Mouse (Mus musculus): ENCODE measurements around the gene Reln. TPM values are rescaled to one million over a fixed set of nuclear protein-coding genes. Genes with fewer than 3 reads are reported as not detected.
A peak's percentile ranks its signal among the peaks of the same experiment; 100 is the strongest.

Reln gene
- polyA plus RNA-seq, 1 experiment from 2014 or later, result 1.8 TPM

DNA sequence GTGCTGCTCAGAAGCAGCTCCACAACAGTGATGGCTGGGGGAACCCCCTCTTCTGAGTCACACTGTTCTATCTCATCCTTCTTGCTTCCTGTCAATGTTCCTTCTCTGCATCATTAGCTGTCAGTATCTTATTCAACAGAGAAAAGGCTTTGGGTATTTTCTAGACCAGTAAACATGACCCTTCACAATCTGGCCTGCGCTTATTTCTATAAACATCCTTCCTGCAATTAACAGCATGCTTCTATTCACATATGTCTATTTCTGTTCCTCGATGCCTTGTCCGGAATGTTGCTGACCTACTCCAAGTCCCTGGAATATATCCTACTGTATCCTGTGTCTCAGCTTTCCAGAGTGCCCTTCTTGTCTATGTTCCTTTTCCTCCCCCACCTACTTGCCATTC lies 89.2 kb downstream of the Reln start:
- 89% methylated on average over 3 of the region's 3 CpGs for WGBS
- H3K4me2 ChIP-seq, result no peak overlapping the region
- no peaks in the 10 kb centered on the region for H3K27me3 ChIP-seq (ENCODE audit: insufficient read depth, low read length)
- H3K4me3 ChIP-seq (ENCODE audit: low read depth, low read length), result no peak overlapping the region
- H3K27ac ChIP-seq (ENCODE audit: low read depth), result no peak overlapping the region
- ATAC-seq (ENCODE audit: insufficient read depth), result no peak
- H3K4me1 ChIP-seq (ENCODE audit: insufficient read depth), result no peaks in the 10 kb centered on the region
- no peak overlapping the region for H3K9ac ChIP-seq
- H3K9me3 ChIP-seq (ENCODE audit: low read depth, low read length), result no peaks in the 10 kb centered on the region
- DNase-seq, result no peak
- H3K36me3 ChIP-seq (ENCODE audit: insufficient read depth), result no peaks in the 10 kb centered on the region
- no peak for TF ChIP-seq CTCF (IDR thresholded peaks at IDR 0.05; ENCODE audit: low read depth)

DNA sequence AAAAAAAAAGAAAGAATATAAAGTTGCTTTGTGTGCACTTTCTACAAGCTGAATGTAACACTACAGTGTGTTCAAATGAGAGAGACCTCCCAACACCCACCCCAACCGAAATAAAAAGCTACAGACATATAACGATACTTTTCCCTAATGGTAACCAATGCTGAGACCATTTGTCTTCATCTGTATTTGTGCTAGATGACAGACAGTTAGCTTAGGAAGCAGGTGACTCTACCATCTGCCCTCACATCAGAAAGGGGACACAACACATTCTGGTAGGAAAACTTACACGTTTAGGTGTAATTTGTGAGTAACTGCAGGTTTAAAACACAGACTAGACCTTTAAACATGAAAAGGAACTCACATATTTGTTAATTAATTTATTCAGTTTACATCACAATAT lies 90.6 kb downstream of the Reln start:
- Histone ChIP-seq H3K4me1 (ENCODE audit: insufficient read depth) (no peaks in the 10 kb centered on the region), H3K36me3 (ENCODE audit: insufficient read depth) (no peaks in the 10 kb centered on the region), H3K9ac (no peak overlapping the region), H3K4me2 (no peak overlapping the region), H3K4me3 (ENCODE audit: low read depth, low read length) (no peak overlapping the region), H3K9me3 (ENCODE audit: low read depth, low read length) (no peaks in the 10 kb centered on the region), H3K27me3 (ENCODE audit: insufficient read depth, low read length) (no peaks in the 10 kb centered on the region), H3K27ac (ENCODE audit: low read depth) (no peak overlapping the region)
- 73% methylated on average over 3 of the region's 3 CpGs for WGBS
- no peak for TF ChIP-seq CTCF (IDR thresholded peaks at IDR 0.05; ENCODE audit: low read depth)
- DNase-seq, result no peak
- ATAC-seq (ENCODE audit: insufficient read depth), result no peak

DNA sequence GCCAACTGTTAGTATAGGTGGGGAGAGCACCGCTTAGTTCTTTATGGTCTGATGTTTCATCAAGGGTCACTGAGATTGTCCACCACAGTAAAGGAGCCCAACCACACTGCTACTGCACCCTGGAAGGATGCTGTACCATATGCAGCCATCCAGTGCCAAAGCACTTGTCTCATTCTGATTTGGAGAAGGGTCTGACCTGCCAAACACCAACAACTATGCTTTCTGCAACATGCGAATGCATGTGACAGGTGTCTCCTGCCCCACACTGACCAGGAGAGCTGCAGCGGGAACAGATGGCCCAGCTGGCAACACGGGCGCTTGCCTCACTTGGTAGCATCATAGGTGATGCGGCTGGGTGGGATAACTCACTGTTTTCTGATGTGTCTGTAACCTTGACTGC lies 91.2 kb downstream of the Reln start:
- H3K4me2 ChIP-seq, result no peak overlapping the region
- no peaks in the 10 kb centered on the region for H3K36me3 ChIP-seq (ENCODE audit: insufficient read depth)
- H3K9me3 ChIP-seq (ENCODE audit: low read depth, low read length), result no peaks in the 10 kb centered on the region
- DNase-seq (no peak), ATAC-seq (ENCODE audit: insufficient read depth) (no peak)
- H3K27me3 ChIP-seq (ENCODE audit: insufficient read depth, low read length), result no peaks in the 10 kb centered on the region
- no peak overlapping the region for H3K9ac ChIP-seq
- H3K4me1 ChIP-seq (ENCODE audit: insufficient read depth), result no peaks in the 10 kb centered on the region
- H3K27ac ChIP-seq (ENCODE audit: low read depth), result no peak overlapping the region
- H3K4me3 ChIP-seq (ENCODE audit: low read depth, low read length), result no peak overlapping the region
- WGBS, result 87% methylated on average over 6 of the region's 6 CpGs
- no peak for TF ChIP-seq CTCF (IDR thresholded peaks at IDR 0.05; ENCODE audit: low read depth)

DNA sequence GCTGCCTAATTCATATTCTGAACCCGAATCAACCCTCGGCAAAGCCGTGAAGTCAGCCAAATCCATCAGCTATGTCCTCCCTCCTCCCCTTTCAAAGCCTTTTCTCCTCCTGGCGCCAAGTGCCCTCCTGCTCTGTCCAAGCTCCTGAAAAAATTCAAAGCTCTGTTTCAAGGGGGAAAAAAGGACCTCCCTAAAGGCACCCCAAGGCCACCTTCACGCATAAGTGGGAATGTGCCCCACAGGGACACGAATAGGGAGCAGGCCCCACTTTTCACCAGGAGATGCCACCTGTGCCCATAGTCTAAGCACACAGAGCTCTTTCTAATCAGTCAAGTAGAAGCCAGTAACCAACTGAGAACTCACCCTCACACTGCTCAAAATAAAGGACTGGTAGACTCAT lies 96.7 kb downstream of the Reln start:
- H3K4me3 ChIP-seq (ENCODE audit: low read depth, low read length), result no peak overlapping the region
- ATAC-seq (ENCODE audit: insufficient read depth) (no peak), DNase-seq (no peak)
- no peaks in the 10 kb centered on the region for H3K9me3 ChIP-seq (ENCODE audit: low read depth, low read length)
- no peak overlapping the region for H3K27ac ChIP-seq (ENCODE audit: low read depth)
- H3K9ac ChIP-seq, result no peak overlapping the region
- no peaks in the 10 kb centered on the region for H3K4me1 ChIP-seq (ENCODE audit: insufficient read depth)
- H3K27me3 ChIP-seq (ENCODE audit: insufficient read depth, low read length), result no peaks in the 10 kb centered on the region
- TF ChIP-seq CTCF (IDR thresholded peaks at IDR 0.05; ENCODE audit: low read depth), result no peak
- H3K36me3 ChIP-seq (ENCODE audit: insufficient read depth), result no peaks in the 10 kb centered on the region
- 70% methylated on average over 6 of the region's 6 CpGs for WGBS
- no peak overlapping the region for H3K4me2 ChIP-seq

DNA sequence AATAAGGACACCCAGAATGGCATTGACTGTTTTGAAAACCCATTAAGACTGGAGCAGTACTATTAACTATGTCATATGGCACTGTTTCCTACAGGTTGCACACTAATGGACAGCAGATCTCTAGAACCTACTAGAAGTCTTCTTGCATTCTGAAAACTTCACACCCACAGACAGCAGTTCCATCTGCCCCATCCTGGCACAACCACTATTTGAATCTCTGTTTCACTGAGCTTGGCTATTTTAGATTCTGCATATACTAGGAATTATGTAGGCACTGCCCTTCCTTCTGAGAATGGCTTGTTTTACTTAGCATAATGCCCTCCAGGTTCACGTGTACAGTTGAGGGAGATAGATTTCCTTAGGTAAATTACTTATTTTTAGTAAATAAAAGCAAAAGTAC lies 99.4 kb downstream of the Reln start:
- no peak overlapping the region for H3K27ac ChIP-seq (ENCODE audit: low read depth)
- H3K36me3 ChIP-seq (ENCODE audit: insufficient read depth), result no peaks in the 10 kb centered on the region
- no peak for ATAC-seq (ENCODE audit: insufficient read depth)
- no peak overlapping the region for H3K4me3 ChIP-seq (ENCODE audit: low read depth, low read length)
- no peak overlapping the region for H3K9ac ChIP-seq
- H3K4me1 ChIP-seq (ENCODE audit: insufficient read depth), result no peaks in the 10 kb centered on the region
- no peaks in the 10 kb centered on the region for H3K27me3 ChIP-seq (ENCODE audit: insufficient read depth, low read length)
- WGBS, result 89% methylated on average over 1 of the region's 1 CpGs
- no peak for TF ChIP-seq CTCF (IDR thresholded peaks at IDR 0.05; ENCODE audit: low read depth)
- no peaks in the 10 kb centered on the region for H3K9me3 ChIP-seq (ENCODE audit: low read depth, low read length)
- no peak for DNase-seq
- H3K4me2 ChIP-seq, result no peak overlapping the region

DNA sequence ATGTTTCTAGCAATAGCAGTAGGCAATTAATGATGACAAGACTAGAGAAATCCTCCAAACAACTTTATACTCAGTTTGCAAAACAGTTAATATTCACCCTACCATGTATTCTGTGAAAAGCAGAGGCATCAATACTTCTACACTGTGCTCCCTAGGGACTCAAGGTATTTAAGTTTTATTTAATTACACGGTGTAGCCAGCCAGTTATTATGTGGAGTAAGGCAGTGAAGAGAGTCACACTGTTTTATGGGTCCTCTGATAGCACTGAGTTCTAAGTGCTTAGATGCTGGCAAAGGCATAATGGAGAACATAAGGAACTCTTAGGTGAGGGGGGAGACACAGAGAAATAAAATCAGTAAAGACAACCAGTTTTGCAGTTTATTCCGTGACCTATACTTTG lies 101.0 kb downstream of the Reln start:
- H3K4me2 ChIP-seq, result no peak overlapping the region
- no peak overlapping the region for H3K4me3 ChIP-seq (ENCODE audit: low read depth, low read length)
- DNase-seq (no peak), ATAC-seq (ENCODE audit: insufficient read depth) (no peak)
- no peaks in the 10 kb centered on the region for H3K4me1 ChIP-seq (ENCODE audit: insufficient read depth)
- 79% methylated on average over 2 of the region's 2 CpGs for WGBS
- no peak overlapping the region for H3K27ac ChIP-seq (ENCODE audit: low read depth)
- no peaks in the 10 kb centered on the region for H3K27me3 ChIP-seq (ENCODE audit: insufficient read depth, low read length)
- H3K9ac ChIP-seq, result no peak overlapping the region
- no peak for TF ChIP-seq CTCF (IDR thresholded peaks at IDR 0.05; ENCODE audit: low read depth)
- H3K9me3 ChIP-seq (ENCODE audit: low read depth, low read length), result no peaks in the 10 kb centered on the region
- no peaks in the 10 kb centered on the region for H3K36me3 ChIP-seq (ENCODE audit: insufficient read depth)

DNA sequence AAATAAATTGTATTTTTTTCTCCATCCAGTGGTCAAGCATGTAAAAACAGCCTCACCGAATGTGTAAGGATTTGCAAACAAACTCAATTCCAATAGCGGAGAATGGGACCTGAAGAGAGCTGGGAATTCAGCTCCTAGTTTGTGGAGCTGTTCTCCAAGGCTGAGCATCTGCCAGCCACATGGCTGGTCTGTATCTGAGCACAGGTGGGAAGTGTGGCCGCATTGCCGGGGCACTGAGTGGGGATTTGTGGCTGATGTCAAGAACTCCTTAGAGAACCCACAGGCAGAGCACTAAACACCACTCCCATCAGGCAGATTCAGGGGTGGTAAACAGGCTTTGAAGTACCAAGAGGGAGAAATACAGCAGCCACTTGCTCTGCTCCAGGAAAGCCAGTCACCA lies 102.9 kb downstream of the Reln start:
- no peak for DNase-seq
- ATAC-seq (ENCODE audit: insufficient read depth), result no peak
- Histone ChIP-seq H3K9me3 (ENCODE audit: low read depth, low read length) (no peaks in the 10 kb centered on the region), H3K4me1 (ENCODE audit: insufficient read depth) (no peaks in the 10 kb centered on the region), H3K4me2 (no peak overlapping the region), H3K27me3 (ENCODE audit: insufficient read depth, low read length) (no peaks in the 10 kb centered on the region), H3K4me3 (ENCODE audit: low read depth, low read length) (no peak overlapping the region), H3K9ac (no peak overlapping the region), H3K36me3 (ENCODE audit: insufficient read depth) (no peaks in the 10 kb centered on the region), H3K27ac (ENCODE audit: low read depth) (no peak overlapping the region)
- TF ChIP-seq CTCF (IDR thresholded peaks at IDR 0.05; ENCODE audit: low read depth), result no peak
- 81% methylated on average over 4 of the region's 4 CpGs for WGBS

DNA sequence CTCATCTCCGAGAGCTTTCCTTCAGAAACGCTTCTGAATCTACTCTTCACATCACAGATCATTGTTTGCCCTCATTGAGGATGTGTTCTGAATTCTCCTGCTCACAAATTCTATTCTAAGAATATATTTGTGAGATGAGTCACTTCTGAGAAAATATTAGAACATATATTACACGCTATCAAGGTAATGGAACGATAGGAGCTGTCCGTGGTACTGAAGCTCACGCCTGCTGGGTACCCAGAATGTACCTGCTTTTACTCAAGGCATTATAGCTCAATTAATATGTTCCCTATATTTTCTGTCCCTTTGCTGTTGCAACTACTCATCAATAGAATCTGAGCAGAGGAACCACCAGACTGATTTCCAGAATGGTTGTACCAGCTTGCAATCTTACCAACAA lies 107.7 kb downstream of the Reln start:
- Histone ChIP-seq H3K9me3 (ENCODE audit: low read depth, low read length) (no peaks in the 10 kb centered on the region), H3K27me3 (ENCODE audit: insufficient read depth, low read length) (no peaks in the 10 kb centered on the region), H3K36me3 (ENCODE audit: insufficient read depth) (no peaks in the 10 kb centered on the region), H3K9ac (no peak overlapping the region), H3K27ac (ENCODE audit: low read depth) (no peak overlapping the region), H3K4me1 (ENCODE audit: insufficient read depth) (no peaks in the 10 kb centered on the region), H3K4me3 (ENCODE audit: low read depth, low read length) (no peak overlapping the region), H3K4me2 (no peak overlapping the region)
- DNase-seq (peak; percentile 85), ATAC-seq (ENCODE audit: insufficient read depth) (no peak)
- TF ChIP-seq CTCF (IDR thresholded peaks at IDR 0.05; ENCODE audit: low read depth), result no peak
- 56% methylated on average over 6 of the region's 6 CpGs for WGBS

Measured in lung, embryonic 14.5 days (tissue).